Mouse (Mus musculus) E14TG2a.4 (cell line): ENCODE results near the gene Shmt1.

Experiments
- CTCF ChIP-seq: conservative IDR thresholded peaks from 2 replicates; pipeline ENCODE4 v1.5.1; 2014; ENCODE audit warnings: low read length
- NANOG ChIP-seq: IDR thresholded peaks from 2 replicates; pipeline ENCODE4 v1.6.1; 2014; ENCODE audit warnings: borderline replicate concordance, low read length, mixed read lengths

GRCm38 (mm10) chr11:60827241-60827945, 15.9 kb upstream of the Shmt1 start:
- TF ChIP-seq CTCF, result no peak
- TF ChIP-seq NANOG, result no peak
